ENCODE assay signal across 17 mouse cellular contexts in genomic region chr8:48722744-48723143, GRCm38 (mm10).
DNase-seq lines count a peak whose midpoint lies in the region; ATAC-seq lines count a peak whose summit lies in the region.
"Had no signal": no experiment of that assay in that cellular context is flagged by ENCODE, and none has a peak within 500 bp of the region (broad histone marks: within the 10 kb centered on the region; RNA-seq: fewer than 3 reads in every experiment).

No protein-coding gene starts in this region.

- H3K4me2 ChIP-seq in hindbrain, embryonic 12.5 days (replicated peaks), result no peak overlapping the region
- H3K4me2 ChIP-seq in midbrain, embryonic 13.5 days (replicated peaks), result no peak overlapping the region
- H3K4me2 ChIP-seq: heart, embryonic 15.5 days; limb, embryonic 15.5 days; stomach, embryonic 15.5 days had no signal

- H3K9me3 ChIP-seq in hindbrain, embryonic 10.5 days, result no peaks in the 10 kb centered on the region
- H3K9me3 ChIP-seq in hindbrain, embryonic 12.5 days (replicated peaks), result no peaks in the 10 kb centered on the region
- H3K9me3 ChIP-seq in embryonic facial prominence, embryonic 10.5 days, result no peaks in the 10 kb centered on the region; the same call in 1 of the 2 replicates
- H3K9me3 ChIP-seq in midbrain, embryonic 13.5 days, result no peaks in the 10 kb centered on the region
- H3K9me3 ChIP-seq: heart, embryonic 15.5 days; limb, embryonic 15.5 days; stomach, embryonic 15.5 days had no signal

- H3K9ac ChIP-seq in hindbrain, embryonic 12.5 days, result no peak overlapping the region
- no peak overlapping the region for H3K9ac ChIP-seq in midbrain, embryonic 13.5 days (replicated peaks)
- H3K9ac ChIP-seq: heart, embryonic 15.5 days; limb, embryonic 15.5 days; stomach, embryonic 15.5 days had no signal

- ATAC-seq in hindbrain, embryonic 12.5 days (ENCODE audit: low FRiP score), result no peak
- peak; percentile 70; the same call in 1 of the 2 replicates for ATAC-seq in midbrain, embryonic 13.5 days

- H3K27ac ChIP-seq in hindbrain, embryonic 10.5 days, result peak overlapping the region; percentile 79
- no peak overlapping the region for H3K27ac ChIP-seq in hindbrain, embryonic 12.5 days
- H3K27ac ChIP-seq in embryonic facial prominence, embryonic 10.5 days (replicated peaks), result peak overlapping the region; percentile 59
- peak overlapping the region; percentile 22 for H3K27ac ChIP-seq in midbrain, embryonic 13.5 days
- H3K27ac ChIP-seq: heart, embryonic 15.5 days; limb, embryonic 15.5 days; stomach, embryonic 15.5 days had no signal

- no peaks in the 10 kb centered on the region for H3K27me3 ChIP-seq in hindbrain, embryonic 10.5 days (ENCODE audit: insufficient read depth, poor library complexity, severe bottlenecking)
- no peaks in the 10 kb centered on the region for H3K27me3 ChIP-seq in hindbrain, embryonic 12.5 days
- no peaks in the 10 kb centered on the region for H3K27me3 ChIP-seq in embryonic facial prominence, embryonic 10.5 days (replicated peaks; ENCODE audit: low read depth, poor library complexity, severe bottlenecking)
- no peaks in the 10 kb centered on the region for H3K27me3 ChIP-seq in midbrain, embryonic 13.5 days
- H3K27me3 ChIP-seq: heart, embryonic 15.5 days; limb, embryonic 15.5 days; stomach, embryonic 15.5 days had no signal

- 29% methylated on average over 14 of the region's 14 CpGs for WGBS in hindbrain, embryonic 10.5 days
- WGBS in hindbrain, embryonic 12.5 days, result 24% methylated on average over 14 of the region's 14 CpGs
- 48% methylated on average over 14 of the region's 14 CpGs for WGBS in embryonic facial prominence, embryonic 10.5 days
- 29% methylated on average over 14 of the region's 14 CpGs for WGBS in midbrain, embryonic 13.5 days

- DNase-seq in hindbrain, embryonic 10.5 days (ENCODE audit: low spot score), result peak; percentile 35
- peak; percentile 57 for DNase-seq in R1 (ENCODE audit: low read depth, low spot score)
- no peak for DNase-seq in embryonic facial prominence, embryonic 10.5 days (ENCODE audit: low spot score)
- no peak for DNase-seq in B cell, adult 2 months
- DNase-seq in cerebellum, postnatal 4 days (ENCODE audit: low spot score in 2 of 2), result no peak
- no peak for DNase-seq in frontal cortex, postnatal 14 days (ENCODE audit: low spot score in 2 of 2)
- DNase-seq: cerebellum, postnatal 14 days; heart, adult 18-20 months; kidney, adult 2 months; kidney, postnatal 25 days; lung, postnatal 10 days; spleen, adult 18-20 months had no signal

- peaks cover 36% of the 10 kb centered on the region for H3K4me1 ChIP-seq in hindbrain, embryonic 10.5 days (replicated peaks)
- peaks cover 6% of the 10 kb centered on the region; the same call in 1 of the 2 replicates for H3K4me1 ChIP-seq in hindbrain, embryonic 12.5 days
- H3K4me1 ChIP-seq in embryonic facial prominence, embryonic 10.5 days, result peaks cover 43% of the 10 kb centered on the region
- peaks cover 6% of the 10 kb centered on the region for H3K4me1 ChIP-seq in midbrain, embryonic 13.5 days (replicated peaks)
- H3K4me1 ChIP-seq: heart, embryonic 15.5 days; limb, embryonic 15.5 days; stomach, embryonic 15.5 days had no signal

- H3K4me3 ChIP-seq in hindbrain, embryonic 10.5 days, result no peak overlapping the region
- no peak overlapping the region for H3K4me3 ChIP-seq in hindbrain, embryonic 12.5 days
- no peak overlapping the region for H3K4me3 ChIP-seq in embryonic facial prominence, embryonic 10.5 days
- no peak overlapping the region for H3K4me3 ChIP-seq in midbrain, embryonic 13.5 days (replicated peaks)
- H3K4me3 ChIP-seq: heart, embryonic 15.5 days; limb, embryonic 15.5 days; stomach, embryonic 15.5 days had no signal

- H3K36me3 ChIP-seq in hindbrain, embryonic 10.5 days, result no peaks in the 10 kb centered on the region
- H3K36me3 ChIP-seq in hindbrain, embryonic 12.5 days, result no peaks in the 10 kb centered on the region
- H3K36me3 ChIP-seq in embryonic facial prominence, embryonic 10.5 days (replicated peaks), result no peaks in the 10 kb centered on the region
- H3K36me3 ChIP-seq in midbrain, embryonic 13.5 days, result no peaks in the 10 kb centered on the region
- H3K36me3 ChIP-seq: heart, embryonic 15.5 days; limb, embryonic 15.5 days; stomach, embryonic 15.5 days had no signal

Comparison
In these comparisons a context has a peak if more than half of its experiments do, and no peak if none do; other contexts are left out.
1. DNase-seq: peak in hindbrain, embryonic 10.5 days (single experiment) and R1 (single experiment); none in embryonic facial prominence, embryonic 10.5 days (single experiment), B cell, adult 2 months (0 of 2), cerebellum, postnatal 4 days (0 of 2) and frontal cortex, postnatal 14 days (0 of 2).